Mouse (Mus musculus) 416B (cell line): ENCODE measurements around the gene Fam208b.
"Not testable (repeated sequence)": the region's sequence is repeated elsewhere in the genome, so short reads cannot be mapped to it uniquely, and the experiment has no call there.

Experiments used
- DNase-seq: peaks from one replicate; pipeline ENCODE4 v3.0.0; 2011; ENCODE audit warnings: low read depth

The Fam208b gene

GRCm38 (mm10) chr13:3563953-3564352, 47.0 kb downstream of the Fam208b start:
- DNase-seq = peak; percentile 94

- DNase-seq = peak; percentile 45
Observed at GRCm38 (mm10) chr13:3563130-3563529, 47.8 kb downstream of the Fam208b start.

GRCm38 (mm10) chr13:3547856-3548255, 63.1 kb downstream of the Fam208b start:
- no peak for DNase-seq

- DNase-seq = no peak
Observed at GRCm38 (mm10) chr13:3547410-3547809, 63.5 kb downstream of the Fam208b start.

- peak; percentile 84 for DNase-seq
Observed at GRCm38 (mm10) chr13:3544925-3545324, 66.0 kb downstream of the Fam208b start.

GRCm38 (mm10) chr13:3544077-3544874, 66.6 kb downstream of the Fam208b start:
- DNase-seq = no peak

- peak; percentile 84 for DNase-seq
Observed at GRCm38 (mm10) chr13:3541159-3541782, 69.6 kb downstream of the Fam208b start.

- no peak for DNase-seq
Observed at GRCm38 (mm10) chr13:3540166-3540565, 70.7 kb downstream of the Fam208b start.

- DNase-seq = peak; percentile 54
Observed at GRCm38 (mm10) chr13:3538969-3539562, 71.8 kb downstream of the Fam208b start.

GRCm38 (mm10) chr13:3538223-3538968, 72.5 kb downstream of the Fam208b start:
- peak; percentile 57 for DNase-seq

GRCm38 (mm10) chr13:3537594-3538222, 73.2 kb downstream of the Fam208b start, which contains the start of gene Gdi2:
Gdi2 (plus strand) TSS chr13:3538063.
- DNase-seq = peak; percentile 99

GRCm38 (mm10) chr13:3534146-3534545, 76.8 kb downstream of the Fam208b start:
- DNase-seq = no peak

- no peak for DNase-seq
Observed at GRCm38 (mm10) chr13:3532451-3532850, 78.5 kb downstream of the Fam208b start.

- no peak for DNase-seq
Observed at GRCm38 (mm10) chr13:3531692-3532320, 79.1 kb downstream of the Fam208b start.

GRCm38 (mm10) chr13:3531176-3531575, 79.7 kb downstream of the Fam208b start:
- not testable (repeated sequence) for DNase-seq

GRCm38 (mm10) chr13:3530451-3530850, 80.5 kb downstream of the Fam208b start:
- DNase-seq = peak; percentile 78

GRCm38 (mm10) chr13:3526328-3526727, 84.6 kb downstream of the Fam208b start:
- peak; percentile 55 for DNase-seq

- no peak for DNase-seq
Observed at GRCm38 (mm10) chr13:3525611-3526051, 85.3 kb downstream of the Fam208b start.

GRCm38 (mm10) chr13:3523946-3524345, 87.0 kb downstream of the Fam208b start:
- no peak for DNase-seq

- no peak for DNase-seq
Observed at GRCm38 (mm10) chr13:3523459-3523858, 87.4 kb downstream of the Fam208b start.

GRCm38 (mm10) chr13:3519994-3520393, 90.9 kb downstream of the Fam208b start:
- DNase-seq = not testable (repeated sequence)
